Mouse (Mus musculus): ENCODE measurements around the gene Fthl17f. TPM values are rescaled to one million over a fixed set of nuclear protein-coding genes. Genes with fewer than 3 reads are reported as not detected.
A peak's percentile ranks its signal among the peaks of the same experiment; 100 is the strongest.
"Not testable (repeated sequence)": the region's sequence is repeated elsewhere in the genome, so short reads cannot be mapped to it uniquely, and the experiment has no call there.

The Fthl17f gene
- not detected in 2 replicates for polyA plus RNA-seq (2011; ENCODE audit: insufficient read length, low read depth, missing spikeins)

DNA sequence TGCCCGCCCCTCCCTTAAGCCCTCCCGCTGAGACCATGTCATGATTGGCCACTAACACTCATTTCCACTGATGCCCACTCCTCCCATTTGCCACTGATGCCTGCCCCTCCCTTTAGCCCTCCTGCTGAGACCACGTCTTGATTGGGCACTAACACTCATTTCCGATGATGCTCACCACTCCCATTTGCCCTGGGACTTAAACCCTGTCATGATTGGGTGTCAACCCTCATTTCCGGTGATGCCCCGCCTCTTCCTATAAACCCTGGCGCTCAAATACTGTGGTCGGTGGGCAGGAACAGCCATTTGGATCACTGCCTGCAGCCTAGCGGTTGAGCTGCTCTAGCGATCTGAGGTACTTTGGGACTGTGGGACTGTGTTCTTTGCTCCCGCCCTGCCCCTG, at the start of gene Fthl17f:
Gene Fthl17f (plus strand): TSS at position 301 of the 400 bp plus-strand sequence.
- H3K27ac ChIP-seq (ENCODE audit: insufficient read depth, low read length); H3K4me3 ChIP-seq (ENCODE audit: insufficient read depth, low read length); H3K4me1 ChIP-seq (ENCODE audit: control insufficient read depth, insufficient read depth, low read length): not testable (repeated sequence)

DNA sequence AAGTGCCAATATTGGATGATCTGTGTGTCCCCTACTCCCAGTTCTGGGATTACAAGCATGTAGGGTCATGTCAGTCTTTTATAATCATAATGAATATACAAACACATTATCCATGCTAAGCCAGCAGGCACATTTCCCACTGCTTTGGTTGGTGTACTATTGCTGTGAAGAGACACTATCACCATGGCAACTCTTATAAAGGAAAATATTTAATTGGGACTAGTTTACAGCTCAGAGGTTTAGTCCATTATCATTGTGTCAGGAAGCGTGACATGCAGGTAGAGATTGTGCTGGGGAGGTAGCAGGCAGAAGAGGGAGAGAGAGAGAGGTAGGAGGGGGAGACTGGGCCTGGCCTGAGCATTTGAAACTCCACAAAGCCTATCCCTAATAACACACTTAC, 46.7 kb upstream of the Fthl17f start:
- no peak for TF ChIP-seq CTCF (IDR thresholded peaks at IDR 0.05; ENCODE audit: borderline replicate concordance, insufficient read depth, low read length)
- no peak for TF ChIP-seq POLR2A (IDR thresholded peaks at IDR 0.05; ENCODE audit: low read depth, low read length)

DNA sequence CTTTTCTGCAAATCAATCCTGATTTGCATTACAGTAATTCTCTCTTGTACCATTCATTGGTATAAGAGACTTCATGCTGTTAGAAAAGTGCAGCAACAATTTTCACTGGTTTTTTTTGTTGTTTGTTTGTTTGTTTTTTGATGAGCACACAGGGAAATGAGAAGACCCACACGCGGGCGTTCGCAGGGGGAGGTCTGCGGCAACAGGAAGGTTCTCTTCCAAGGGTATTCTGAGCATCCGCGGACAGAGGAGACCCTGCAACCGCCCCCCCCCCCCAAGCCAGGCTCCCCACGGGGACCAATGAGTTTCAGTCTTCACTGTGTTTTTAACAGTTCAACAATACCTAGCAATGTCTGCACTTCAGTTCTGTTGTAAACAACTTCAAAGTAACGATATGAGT, 43.3 kb upstream of the Fthl17f start:
- no peak for TF ChIP-seq CTCF (IDR thresholded peaks at IDR 0.05; ENCODE audit: borderline replicate concordance, insufficient read depth, low read length)
- no peak for TF ChIP-seq POLR2A (IDR thresholded peaks at IDR 0.05; ENCODE audit: low read depth, low read length)
- H3K4me3 ChIP-seq (ENCODE audit: insufficient read depth, low read length), result no peak overlapping the region
- no peak overlapping the region for H3K27ac ChIP-seq (ENCODE audit: insufficient read depth, low read length)
- no peaks in the 10 kb centered on the region for H3K4me1 ChIP-seq (ENCODE audit: control insufficient read depth, insufficient read depth, low read length)

More for the DNA sequence above, 46.7 kb upstream of the Fthl17f start:
- H3K27ac ChIP-seq (ENCODE audit: insufficient read depth, low read length), result no peak overlapping the region
- no peaks in the 10 kb centered on the region for H3K4me1 ChIP-seq (ENCODE audit: control insufficient read depth, insufficient read depth, low read length)
- no peak overlapping the region for H3K4me3 ChIP-seq (ENCODE audit: insufficient read depth, low read length)

DNA sequence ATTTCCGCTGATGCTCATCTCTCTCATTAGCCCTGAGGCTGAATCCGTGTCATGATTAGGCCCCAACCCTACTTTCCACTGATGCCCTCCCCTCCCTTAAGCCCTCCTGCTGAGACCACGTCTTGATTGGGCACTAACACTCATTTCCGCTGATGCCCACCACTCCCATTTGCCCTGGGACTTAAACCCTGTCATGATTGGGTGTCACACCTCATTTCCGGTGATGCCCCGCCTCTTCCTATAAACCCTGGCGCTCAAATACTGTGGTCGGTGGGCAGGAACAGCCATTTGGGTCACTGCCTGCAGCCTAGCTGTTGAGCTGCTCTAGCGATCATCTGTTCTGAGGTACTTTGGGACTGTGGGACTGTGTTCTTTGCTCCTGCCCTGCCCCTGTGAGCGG, 29.6 kb upstream of the Fthl17f start, which contains the start of gene Fthl17e:
Gene Fthl17e (plus strand): TSS at position 301 of the 400 bp plus-strand sequence.
- not testable (repeated sequence) for H3K4me3 ChIP-seq (ENCODE audit: insufficient read depth, low read length); H3K27ac ChIP-seq (ENCODE audit: insufficient read depth, low read length); H3K4me1 ChIP-seq (ENCODE audit: control insufficient read depth, insufficient read depth, low read length)

- not testable (repeated sequence) for H3K4me3 ChIP-seq (ENCODE audit: insufficient read depth, low read length); H3K27ac ChIP-seq (ENCODE audit: insufficient read depth, low read length); H3K4me1 ChIP-seq (ENCODE audit: control insufficient read depth, insufficient read depth, low read length)
These were observed 21.2 kb upstream of the Fthl17f start for GRCm38 (mm10) chrX:9041611-9042010.

DNA sequence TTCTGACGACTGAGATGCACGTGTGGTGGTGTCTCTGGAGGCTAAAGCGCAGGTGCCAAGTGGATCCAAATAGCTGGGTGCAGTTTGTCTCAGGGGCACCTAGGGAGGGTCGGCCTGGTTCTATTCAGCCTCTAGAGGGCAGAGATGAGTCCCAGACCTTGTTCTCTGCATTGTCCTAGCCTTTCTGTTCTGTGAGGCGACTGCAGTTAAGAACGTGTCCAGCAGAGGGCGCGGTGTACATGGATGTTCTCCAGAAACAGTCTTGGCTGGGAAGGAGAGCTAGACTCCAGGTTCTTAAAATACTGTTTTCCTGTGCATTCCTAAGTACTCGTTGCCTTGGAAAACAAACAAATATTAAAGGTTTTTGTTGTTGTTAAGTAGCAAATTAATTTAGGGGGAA, 1.9 kb upstream of the Fthl17f start:
- not testable (repeated sequence) for H3K4me1 ChIP-seq (ENCODE audit: control insufficient read depth, insufficient read depth, low read length); H3K4me3 ChIP-seq (ENCODE audit: insufficient read depth, low read length); H3K27ac ChIP-seq (ENCODE audit: insufficient read depth, low read length)

GRCm38 (mm10) chrX:9062101-9062500, 714 bp upstream of the Fthl17f start:
- Histone ChIP-seq H3K4me3 (ENCODE audit: insufficient read depth, low read length) (no peak overlapping the region), H3K4me1 (ENCODE audit: control insufficient read depth, insufficient read depth, low read length) (no peaks in the 10 kb centered on the region), H3K27ac (ENCODE audit: insufficient read depth, low read length) (no peak overlapping the region)
- TF ChIP-seq CTCF (IDR thresholded peaks at IDR 0.05; ENCODE audit: borderline replicate concordance, insufficient read depth, low read length) (no peak), POLR2A (IDR thresholded peaks at IDR 0.05; ENCODE audit: low read depth, low read length) (no peak)

- H3K4me1 ChIP-seq (ENCODE audit: control insufficient read depth, insufficient read depth, low read length); H3K4me3 ChIP-seq (ENCODE audit: insufficient read depth, low read length); H3K27ac ChIP-seq (ENCODE audit: insufficient read depth, low read length): not testable (repeated sequence)
- TF ChIP-seq CTCF (IDR thresholded peaks at IDR 0.05; ENCODE audit: borderline replicate concordance, insufficient read depth, low read length), result 0 out of 2 replicates have a peak, but pooled peaks have one; percentile 8
These were observed 14.9 kb downstream of the Fthl17f start for GRCm38 (mm10) chrX:9077699-9078098.

DNA sequence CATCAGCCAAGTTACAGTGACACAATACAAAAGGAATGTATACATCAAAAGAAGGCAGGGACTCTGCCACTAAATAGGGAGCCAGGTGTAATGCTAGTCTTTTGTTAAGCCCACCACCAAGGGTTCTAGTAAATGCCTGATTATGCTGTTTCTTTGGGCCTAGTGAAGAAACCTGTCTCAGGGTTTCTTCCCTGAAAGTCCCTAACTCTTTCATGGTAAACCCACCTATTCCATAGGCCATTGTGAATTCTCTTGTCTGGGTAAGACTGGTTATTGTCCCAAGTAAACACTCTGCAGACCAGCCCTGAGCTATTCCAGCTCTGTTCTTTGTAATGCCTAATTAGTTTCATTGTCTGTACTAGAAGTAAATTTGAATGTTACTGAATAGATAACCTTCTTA, 32.3 kb downstream of the Fthl17f start:
- H3K27ac ChIP-seq (ENCODE audit: insufficient read depth, low read length); H3K4me3 ChIP-seq (ENCODE audit: insufficient read depth, low read length); H3K4me1 ChIP-seq (ENCODE audit: control insufficient read depth, insufficient read depth, low read length): not testable (repeated sequence)

DNA sequence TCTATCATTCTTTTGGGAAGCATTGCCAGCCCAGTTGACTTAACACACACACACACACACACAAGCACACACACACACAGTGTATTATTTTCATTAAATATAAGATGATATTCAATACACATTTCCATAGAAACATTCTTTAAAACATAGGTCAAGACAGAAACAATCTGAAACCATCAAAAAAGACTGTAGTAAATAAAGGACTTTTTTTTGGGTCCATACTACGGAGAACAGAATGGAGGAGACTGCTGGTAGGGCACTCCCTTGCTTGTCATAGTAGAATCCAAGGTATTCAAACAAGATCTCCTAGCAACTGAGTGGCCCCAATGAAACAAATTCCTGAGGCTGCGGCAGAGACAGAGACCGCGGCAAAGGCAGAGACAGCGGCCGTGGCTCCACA, 41.4 kb downstream of the Fthl17f start, which contains the start of gene 4930402K13Rik:
Gene 4930402K13Rik (plus strand): TSS at position 301 of the 400 bp plus-strand sequence.
- Histone ChIP-seq H3K27ac (ENCODE audit: insufficient read depth, low read length) (no peak within 1 kb of the TSS), H3K4me1 (ENCODE audit: control insufficient read depth, insufficient read depth, low read length) (no peaks in the 10 kb centered on the region), H3K4me3 (ENCODE audit: insufficient read depth, low read length) (no peak within 1 kb of the TSS)
- no peak for TF ChIP-seq CTCF (IDR thresholded peaks at IDR 0.05; ENCODE audit: borderline replicate concordance, insufficient read depth, low read length)
- TF ChIP-seq POLR2A (IDR thresholded peaks at IDR 0.05; ENCODE audit: low read depth, low read length), result no peak

DNA sequence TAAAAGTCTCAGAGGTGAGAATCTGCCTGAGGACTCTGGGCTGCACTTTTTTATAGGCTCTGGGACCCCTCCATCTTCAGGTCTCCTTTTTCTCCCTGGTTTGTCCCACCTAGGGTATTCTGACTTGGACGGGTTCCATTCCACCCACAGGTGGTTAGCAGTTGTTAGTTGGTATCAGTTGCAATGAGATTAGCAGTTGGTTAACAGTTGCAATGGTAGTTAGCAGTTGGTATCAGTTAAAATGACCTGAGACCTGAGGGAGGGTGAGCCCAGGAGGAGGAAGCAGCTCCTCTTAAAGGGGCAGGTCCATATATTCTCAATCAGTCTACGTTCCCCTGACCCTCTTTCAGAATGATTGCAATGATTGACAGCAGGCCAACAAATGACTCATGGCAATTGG, 47.6 kb downstream of the Fthl17f start:
- no peak for TF ChIP-seq CTCF (IDR thresholded peaks at IDR 0.05; ENCODE audit: borderline replicate concordance, insufficient read depth, low read length)
- no peak for TF ChIP-seq POLR2A (IDR thresholded peaks at IDR 0.05; ENCODE audit: low read depth, low read length)
- H3K4me3 ChIP-seq (ENCODE audit: insufficient read depth, low read length), result no peak overlapping the region
- no peaks in the 10 kb centered on the region for H3K4me1 ChIP-seq (ENCODE audit: control insufficient read depth, insufficient read depth, low read length)
- no peak overlapping the region for H3K27ac ChIP-seq (ENCODE audit: insufficient read depth, low read length)

Other genes starting within 250 kb of the Fthl17f start
- not detected in 2 replicates for gene Gm6592, start 219.0 kb upstream of the Fthl17f start, polyA plus RNA-seq (2011; ENCODE audit: insufficient read length, low read depth, missing spikeins)
- gene Gm5751, start 188.8 kb upstream of the Fthl17f start, polyA plus RNA-seq (2011; ENCODE audit: insufficient read length, low read depth, missing spikeins), result not detected in 2 replicates
- gene B630019K06Rik, start 170.6 kb upstream of the Fthl17f start, polyA plus RNA-seq (2011; ENCODE audit: insufficient read length, low read depth, missing spikeins), result 2.7 and 4.3 TPM in 2 replicates
- gene Fthl17b, start 100.0 kb upstream of the Fthl17f start, polyA plus RNA-seq (2011; ENCODE audit: insufficient read length, low read depth, missing spikeins), result not detected in 2 replicates
- gene Fthl17c, start 86.5 kb upstream of the Fthl17f start, polyA plus RNA-seq (2011; ENCODE audit: insufficient read length, low read depth, missing spikeins), result not detected in 2 replicates
- gene Fthl17d, start 76.3 kb upstream of the Fthl17f start, polyA plus RNA-seq (2011; ENCODE audit: insufficient read length, low read depth, missing spikeins), result not detected in 2 replicates
- not detected in 2 replicates for gene Fthl17e, start 29.5 kb upstream of the Fthl17f start, polyA plus RNA-seq (2011; ENCODE audit: insufficient read length, low read depth, missing spikeins)
- not detected in 2 replicates for gene 4930402K13Rik, start 41.5 kb downstream of the Fthl17f start, polyA plus RNA-seq (2011; ENCODE audit: insufficient read length, low read depth, missing spikeins)
- gene Lancl3, start 136.9 kb downstream of the Fthl17f start, polyA plus RNA-seq (2011; ENCODE audit: insufficient read length, low read depth, missing spikeins), result 2.9 and 5.3 TPM in 2 replicates
- gene Gm14862, start 193.9 kb downstream of the Fthl17f start, polyA plus RNA-seq (2011; ENCODE audit: insufficient read length, low read depth, missing spikeins), result not detected in 2 replicates
- gene Xk, start 209.7 kb downstream of the Fthl17f start, polyA plus RNA-seq (2011; ENCODE audit: insufficient read length, low read depth, missing spikeins), result 2.8 and 4.2 TPM in 2 replicates
- not detected in 2 replicates for gene H2al1m, start 220.7 kb downstream of the Fthl17f start, polyA plus RNA-seq (2011; ENCODE audit: insufficient read length, low read depth, missing spikeins)